Comparison of ENCODE assay signal across 8 mouse cellular contexts in the genomic region with DNA sequence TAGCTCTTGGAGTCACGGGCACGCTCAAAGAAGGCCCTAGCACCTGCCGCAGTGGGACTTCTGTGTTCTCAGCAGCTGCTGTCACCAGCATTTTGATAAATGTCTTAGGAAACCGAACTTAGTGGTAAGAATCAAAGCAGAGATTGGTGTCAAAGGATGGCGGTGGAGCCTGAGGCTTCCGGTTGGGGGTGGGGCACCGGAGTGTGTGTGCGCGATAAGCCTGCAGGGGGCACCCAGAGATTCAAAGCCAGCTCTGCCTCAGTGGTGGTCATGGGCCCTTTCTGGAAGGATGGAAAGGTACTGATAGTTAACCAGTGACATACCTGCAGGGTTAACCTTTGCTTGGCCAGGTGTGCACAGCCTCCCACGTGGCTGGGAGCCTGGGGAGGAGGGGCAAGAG. TPM values are rescaled to one million over a fixed set of nuclear protein-coding genes. Genes with fewer than 3 reads are reported as not detected.
DNase-seq lines count a peak whose midpoint lies in the region; ATAC-seq and TF ChIP-seq lines count a peak whose summit lies in the region.

No protein-coding gene starts in this region.

- no peaks in the 10 kb centered on the region for H3K27me3 ChIP-seq in liver, embryonic 11.5 days (replicated peaks; ENCODE audit: control insufficient read depth, insufficient read depth, low read length)
- H3K27me3 ChIP-seq in neural tube, embryonic 11.5 days (ENCODE audit: control insufficient read depth, insufficient read depth, low read length) = no peaks in the 10 kb centered on the region

- no peak overlapping the region for H3K27ac ChIP-seq in liver, embryonic 11.5 days (ENCODE audit: low read depth, low read length)
- H3K27ac ChIP-seq in neural tube, embryonic 11.5 days (ENCODE audit: low read depth, low read length) = no peak overlapping the region

- no peak overlapping the region for H3K9ac ChIP-seq in liver, embryonic 11.5 days (ENCODE audit: low read depth, low read length)
- H3K9ac ChIP-seq in neural tube, embryonic 11.5 days (ENCODE audit: low read length) = no peak overlapping the region

- no peak overlapping the region for H3K4me3 ChIP-seq in lung, adult 2 months (replicated peaks; ENCODE audit: extremely low read depth, low read depth, low read length)
- H3K4me3 ChIP-seq in liver, embryonic 11.5 days (ENCODE audit: low read depth, low read length) = no peak overlapping the region
- H3K4me3 ChIP-seq in neural tube, embryonic 11.5 days (ENCODE audit: low read depth, low read length) = no peak overlapping the region

- peak; percentile 25 for DNase-seq in lung, adult 2 months
- no peak for DNase-seq in lung, adult 18-20 months
- DNase-seq in liver, embryonic 11.5 days (ENCODE audit: low spot score) = peak; percentile 56
- DNase-seq in neural tube, embryonic 11.5 days (ENCODE audit: low spot score) = peak; percentile 64
- DNase-seq in cerebellum, postnatal 36 days = no peak

- peak; percentile 88 for ATAC-seq in common myeloid progenitor, adult 5-6 weeks (replicated peaks; ENCODE audit: low read depth, poor library complexity, severe bottlenecking)
- peak; percentile 84 to 91 for ATAC-seq in hematopoietic stem cell, adult 5-6 weeks (replicated peaks in 1 of 2; ENCODE audit: insufficient read depth in 1 of 2, low FRiP score in 2 of 2, low TSS enrichment in 1 of 2, low read depth in 1 of 2, poor library complexity in 2 of 2, severe bottlenecking in 2 of 2)
- no peak for ATAC-seq in liver, embryonic 11.5 days (replicated peaks; ENCODE audit: low FRiP score)
- no peak for ATAC-seq in neural tube, embryonic 11.5 days (ENCODE audit: insufficient read depth, low FRiP score, low TSS enrichment)
- ATAC-seq in granulocyte monocyte progenitor cell, adult 5-6 weeks (replicated peaks; ENCODE audit: poor library complexity, severe bottlenecking) = no peak; the same call in 1 of the 2 replicates

- 17% methylated on average over 10 of the region's 10 CpGs for WGBS in lung, adult 2 months
- 9% methylated on average over 10 of the region's 10 CpGs for WGBS in liver, embryonic 11.5 days
- 18% methylated on average over 10 of the region's 10 CpGs for WGBS in neural tube, embryonic 11.5 days

- H3K9me3 ChIP-seq in liver, embryonic 11.5 days (ENCODE audit: control insufficient read depth, low read length) = no peaks in the 10 kb centered on the region
- no peaks in the 10 kb centered on the region for H3K9me3 ChIP-seq in neural tube, embryonic 11.5 days (ENCODE audit: control insufficient read depth, low read length)

- H3K36me3 ChIP-seq in liver, embryonic 11.5 days (ENCODE audit: control insufficient read depth, insufficient read depth, low read length) = peaks cover under 1% of the 10 kb centered on the region; the same call in 1 of the 2 replicates
- H3K36me3 ChIP-seq in neural tube, embryonic 11.5 days (ENCODE audit: control insufficient read depth, insufficient read depth, low read length) = peaks cover 3% of the 10 kb centered on the region; the same call in 1 of the 2 replicates

- 0 out of 2 replicates have a peak, but pooled peaks cover 4% of the 10 kb centered on the region for H3K4me1 ChIP-seq in lung, adult 2 months (ENCODE audit: control insufficient read depth, insufficient read depth, low read length)
- H3K4me1 ChIP-seq in liver, embryonic 11.5 days (replicated peaks; ENCODE audit: control insufficient read depth, insufficient read depth, low read length) = peaks cover 2% of the 10 kb centered on the region; the same call in 1 of the 2 replicates
- H3K4me1 ChIP-seq in neural tube, embryonic 11.5 days (ENCODE audit: control insufficient read depth, insufficient read depth, low read length) = no peaks in the 10 kb centered on the region

- H3K4me2 ChIP-seq in liver, embryonic 11.5 days = no peak overlapping the region
- H3K4me2 ChIP-seq in neural tube, embryonic 11.5 days (ENCODE audit: low read depth) = no peak overlapping the region

- peak; percentile 48; the same call in 1 of the 2 replicates for TF ChIP-seq CTCF in lung, adult 2 months (IDR thresholded peaks at IDR 0.05; ENCODE audit: insufficient read depth, low read length)

- no peak for TF ChIP-seq POLR2A in lung, adult 2 months (IDR thresholded peaks at IDR 0.05; ENCODE audit: borderline replicate concordance, extremely low read depth, low read depth, low read length)

RNA-seq across cellular contexts. Expression of gene Mb, which starts 21.0 kb away (rescaled TPM):
- 88.1 and 320 TPM in 2 replicates for polyA plus RNA-seq in lung, adult 2 months (2012; rRNA removed)
- not detected in 2 replicates for total RNA-seq in common myeloid progenitor, adult 5-6 weeks (2017)
- not detected in 2 replicates for total RNA-seq in hematopoietic stem cell, adult 5-6 weeks (2017)
- polyA plus RNA-seq in liver, embryonic 11.5 days (2014; fragmentation: Nextera tagmentation; extraction: Ambion mirVana) = 0.29 and 0.56 TPM in 2 replicates
- 1.8 and 2.0 TPM in 2 replicates for polyA plus RNA-seq in neural tube, embryonic 11.5 days (2014; fragmentation: Nextera tagmentation; extraction: Ambion mirVana)
- not detected in 2 replicates for total RNA-seq in granulocyte monocyte progenitor cell, adult 5-6 weeks (2014; fragmentation: Nextera tagmentation)
- not detected in 2 replicates for total RNA-seq in granulocyte monocyte progenitor cell, adult 5-6 weeks (2017)

RNA-seq across cellular contexts. Expression of gene Apol6, which starts 27.0 kb away (rescaled TPM):
- polyA plus RNA-seq in lung, adult 2 months (2012; rRNA removed) = 5.3 and 7.5 TPM in 2 replicates
- not detected in 2 replicates for total RNA-seq in common myeloid progenitor, adult 5-6 weeks (2017)
- total RNA-seq in hematopoietic stem cell, adult 5-6 weeks (2017) = not detected in 2 replicates
- not detected in 2 replicates for polyA plus RNA-seq in liver, embryonic 11.5 days (2014; fragmentation: Nextera tagmentation; extraction: Ambion mirVana)
- not detected in 2 replicates for polyA plus RNA-seq in neural tube, embryonic 11.5 days (2014; fragmentation: Nextera tagmentation; extraction: Ambion mirVana)
- not detected in 2 replicates for total RNA-seq in granulocyte monocyte progenitor cell, adult 5-6 weeks (2014; fragmentation: Nextera tagmentation)
- total RNA-seq in granulocyte monocyte progenitor cell, adult 5-6 weeks (2017) = not detected in 2 replicates

Comparison
In these comparisons a context has a peak if more than half of its experiments do, and no peak if none do; other contexts are left out.
1. DNase-seq: peak in lung, adult 2 months (single experiment), liver, embryonic 11.5 days (single experiment) and neural tube, embryonic 11.5 days (single experiment); none in lung, adult 18-20 months (0 of 2) and cerebellum, postnatal 36 days (0 of 2).
2. ATAC-seq: peak in common myeloid progenitor, adult 5-6 weeks (single experiment) and hematopoietic stem cell, adult 5-6 weeks (2 of 2); none in liver, embryonic 11.5 days (single experiment), neural tube, embryonic 11.5 days (single experiment) and granulocyte monocyte progenitor cell, adult 5-6 weeks (single experiment).